Mouse (Mus musculus) granulocyte monocyte progenitor cell, adult 5-6 weeks (primary cell): ENCODE results near the gene Cacna1a. TPM values are rescaled to one million over a fixed set of nuclear protein-coding genes. Genes with fewer than 3 reads are reported as not detected.
"Not testable (repeated sequence)": the region's sequence is repeated elsewhere in the genome, so short reads cannot be mapped to it uniquely, and the experiment has no call there.

Experiments
- ATAC-seq: replicated peaks from 2 replicates; pipeline ENCODE4 v1.8.0; 2016; ENCODE audit warnings: mild to moderate bottlenecking, moderate TSS enrichment, inconsistent platforms; ENCODE audit not compliant: poor library complexity, severe bottlenecking
- total RNA-seq, 2 experiments: library from RNA; stranded (forward) in 1 of 2; stranded (reverse) in 1 of 2; fragments of 200-712, 200-1000 nt in 1 of 2; fragments of >200 nt in 1 of 2; fragmentation: Nextera tagmentation in 1 of 2; gene quantifications; 2 replicates each; pipeline ENCODE4 v1.2.3; 2014 to 2017

Cacna1a gene
- total RNA-seq, 2 experiments from 2014 or later = 0.57 to 1.5 TPM

- no peak for ATAC-seq
These were observed 181.9 kb downstream of the Cacna1a start for GRCm38 (mm10) chr8:84569921-84570673.

GRCm38 (mm10) chr8:84577432-84577831 lies 189.2 kb downstream of the Cacna1a start:
- no peak for ATAC-seq

GRCm38 (mm10) chr8:84579595-84579994 lies 191.4 kb downstream of the Cacna1a start:
- ATAC-seq = peak; percentile 76; the same call in 1 of the 2 replicates

GRCm38 (mm10) chr8:84585311-84585710 lies 197.1 kb downstream of the Cacna1a start:
- ATAC-seq = peak; percentile 68

- no peak for ATAC-seq
These were observed 198.0 kb downstream of the Cacna1a start for GRCm38 (mm10) chr8:84586221-84586620.

GRCm38 (mm10) chr8:84588498-84588897 lies 200.3 kb downstream of the Cacna1a start:
- ATAC-seq = no peak

GRCm38 (mm10) chr8:84592015-84592662 lies 203.9 kb downstream of the Cacna1a start:
- peak; percentile 56; the same call in 1 of the 2 replicates for ATAC-seq

- no peak for ATAC-seq
These were observed 204.9 kb downstream of the Cacna1a start for GRCm38 (mm10) chr8:84593143-84593542.

- peak; percentile 40; the same call in 1 of the 2 replicates for ATAC-seq
These were observed 206.0 kb downstream of the Cacna1a start for GRCm38 (mm10) chr8:84594099-84594780.

- peak; percentile 74 for ATAC-seq
These were observed 207.4 kb downstream of the Cacna1a start for GRCm38 (mm10) chr8:84595648-84596047.

GRCm38 (mm10) chr8:84599401-84599800 lies 211.2 kb downstream of the Cacna1a start:
- no peak for ATAC-seq

GRCm38 (mm10) chr8:84600311-84600907 lies 212.2 kb downstream of the Cacna1a start:
- ATAC-seq = no peak

GRCm38 (mm10) chr8:84601221-84601751 lies 213.0 kb downstream of the Cacna1a start:
- ATAC-seq = peak; percentile 58

- peak; percentile 80 for ATAC-seq
These were observed 226.4 kb downstream of the Cacna1a start for GRCm38 (mm10) chr8:84614512-84615223.

- ATAC-seq = no peak
These were observed 227.6 kb downstream of the Cacna1a start for GRCm38 (mm10) chr8:84615666-84616485.

GRCm38 (mm10) chr8:84617005-84617404 lies 228.8 kb downstream of the Cacna1a start:
- no peak for ATAC-seq

- ATAC-seq = 0 out of 2 replicates have a peak, but pooled peaks have one; percentile 22
These were observed 232.9 kb downstream of the Cacna1a start for GRCm38 (mm10) chr8:84621102-84621625.

GRCm38 (mm10) chr8:84623425-84623824 lies 235.2 kb downstream of the Cacna1a start:
- not testable (repeated sequence) for ATAC-seq

GRCm38 (mm10) chr8:84629586-84629985 lies 241.3 kb downstream of the Cacna1a start:
- no peak for ATAC-seq
